Mouse (Mus musculus) CH12F3 (cell line): ENCODE measurements around the gene Umodl1.

Experiments used
- in situ Hi-C: fragments of 300-500 bp; cut with MboI; formaldehyde crosslinking; loops from 2 replicates; pipeline ENCODE4 v1.14.3; 2020; ENCODE audit warnings: low sequenced_read_pairs

The Umodl1 gene

DNA sequence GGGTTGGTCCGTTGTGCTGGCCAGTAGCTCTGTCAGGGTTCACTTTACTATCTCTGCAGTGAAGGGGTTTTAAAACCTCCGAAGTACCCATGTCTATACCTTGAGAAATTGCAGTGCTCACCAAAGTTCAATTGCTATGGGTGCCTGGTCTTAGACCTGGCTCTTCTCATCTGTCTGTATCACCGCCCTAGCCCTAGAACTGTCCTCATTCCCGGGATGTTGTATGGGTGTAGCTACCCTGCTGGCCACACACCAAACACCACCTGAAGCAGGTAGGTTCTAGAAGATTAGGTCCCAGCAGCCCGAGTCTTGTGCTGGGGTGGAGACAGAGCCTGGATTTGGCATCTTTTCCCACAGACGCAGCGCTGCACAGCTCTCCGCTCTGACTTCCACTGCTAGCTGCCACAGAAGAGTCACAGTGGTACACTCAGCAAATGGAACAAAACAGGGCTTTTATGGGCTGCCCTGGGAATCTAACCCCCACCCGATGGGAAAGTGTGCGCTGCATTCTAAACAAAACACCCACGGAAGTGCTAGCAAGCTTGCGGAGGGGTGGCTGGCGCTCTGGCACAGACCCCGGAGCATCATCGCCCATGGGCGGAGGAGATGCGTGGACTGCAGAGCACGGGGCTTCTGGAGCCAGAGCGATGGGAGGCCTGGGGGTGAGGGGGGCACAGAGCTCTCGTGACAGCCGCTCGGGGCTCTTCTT, 81.9 kb downstream of the Umodl1 start:
- in situ Hi-C loops = no loop called here

DNA sequence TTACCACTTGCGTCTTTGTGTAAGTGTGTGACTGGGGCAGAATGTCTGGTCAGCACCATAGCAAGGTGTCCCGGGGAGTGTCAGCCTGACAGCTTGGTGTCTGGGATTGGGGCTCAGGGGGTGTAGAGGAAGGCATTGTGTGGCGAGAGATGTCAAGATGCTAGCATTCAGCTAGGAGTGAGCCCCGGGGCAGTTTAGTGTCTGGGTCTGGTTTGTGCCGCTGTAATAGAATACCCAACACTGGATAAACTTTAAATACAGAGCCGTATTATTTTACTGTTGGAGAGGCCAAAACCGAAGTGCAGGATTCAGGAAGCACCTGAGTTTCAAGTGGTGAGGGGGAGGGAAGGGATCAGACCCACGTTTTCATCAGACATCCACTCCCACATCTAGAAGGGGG, 82.9 kb downstream of the Umodl1 start:
- in situ Hi-C loops = no loop called here

DNA sequence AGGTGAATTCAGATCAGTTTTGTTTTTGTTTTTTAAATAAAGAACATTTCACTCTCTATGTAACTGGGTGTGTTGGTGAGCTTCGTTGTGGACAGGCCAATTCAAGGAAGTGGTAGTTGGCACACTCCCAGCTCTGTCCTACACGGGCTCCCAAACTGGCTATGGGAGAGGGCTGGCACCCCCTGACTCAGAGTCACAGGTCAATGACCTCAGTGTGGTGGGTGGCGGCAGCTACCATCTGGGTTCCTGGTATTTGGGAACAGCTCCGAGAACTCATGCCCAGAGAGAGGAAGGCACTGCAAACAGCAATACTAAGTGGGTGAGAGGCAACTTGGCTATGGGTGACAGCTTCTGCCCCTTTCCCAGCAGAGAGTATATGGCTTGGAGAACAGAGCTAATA, 83.9 kb downstream of the Umodl1 start:
- in situ Hi-C loops = no loop called here

DNA sequence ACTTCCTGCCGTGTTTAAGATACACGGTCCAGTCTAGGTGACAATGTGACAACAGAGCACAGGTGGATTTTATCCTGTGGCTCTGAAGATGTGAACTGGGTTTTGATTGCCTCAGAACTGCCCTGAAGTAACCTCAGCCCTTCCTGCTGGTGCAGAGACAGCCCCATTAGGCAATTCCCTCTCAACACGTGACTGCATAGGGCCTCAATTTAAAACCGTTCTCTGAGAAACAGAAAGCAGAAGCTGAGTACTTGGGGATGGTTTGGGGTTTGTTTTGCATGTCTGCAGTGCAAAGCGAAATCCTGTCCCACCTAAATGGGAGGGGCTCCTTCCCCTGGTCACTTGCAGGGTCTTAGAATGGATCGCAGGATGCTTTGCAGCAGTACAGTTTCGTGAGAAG, 85.2 kb downstream of the Umodl1 start:
- in situ Hi-C loops = no loop called here

DNA sequence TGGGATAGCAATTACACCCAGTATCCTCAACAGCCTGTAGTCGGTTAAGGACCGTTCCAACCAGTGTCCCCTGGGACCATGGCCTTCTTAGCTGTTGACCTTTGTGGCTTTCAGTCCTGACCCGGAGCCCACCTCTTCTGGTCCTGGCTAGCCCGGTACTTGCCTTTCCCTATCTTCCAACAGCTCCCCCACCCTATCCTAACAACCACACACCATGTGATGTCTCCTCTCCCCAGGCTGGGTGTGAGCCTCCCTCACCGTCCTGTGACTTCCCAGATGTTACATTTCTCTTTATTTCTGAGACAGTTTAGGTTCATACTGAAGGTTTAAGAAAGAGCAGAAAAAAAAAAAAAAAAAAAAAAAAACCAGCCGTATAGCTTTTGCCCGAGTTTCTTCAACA, 86.0 kb downstream of the Umodl1 start:
- in situ Hi-C loops = no loop called here

DNA sequence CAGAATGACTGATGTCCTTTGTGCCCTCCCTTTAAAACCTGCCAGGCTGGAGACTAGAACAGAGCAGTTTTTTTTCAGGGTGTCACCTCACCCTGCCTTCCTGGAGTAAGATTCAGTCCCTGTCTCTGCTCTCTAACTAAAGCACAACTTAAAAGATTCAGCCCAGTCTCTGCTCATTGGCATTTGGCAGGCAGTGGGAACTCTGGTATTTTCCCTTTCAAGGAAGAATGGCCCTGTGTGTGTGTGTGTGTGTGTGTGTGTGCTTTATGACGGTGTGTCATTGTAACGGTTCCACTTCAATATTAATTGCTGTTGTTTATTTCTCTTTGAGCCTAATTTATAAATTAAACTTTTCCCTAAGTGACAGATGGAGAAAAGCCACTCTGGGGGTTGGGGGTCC, 88.3 kb downstream of the Umodl1 start:
- in situ Hi-C loops = no loop called here

DNA sequence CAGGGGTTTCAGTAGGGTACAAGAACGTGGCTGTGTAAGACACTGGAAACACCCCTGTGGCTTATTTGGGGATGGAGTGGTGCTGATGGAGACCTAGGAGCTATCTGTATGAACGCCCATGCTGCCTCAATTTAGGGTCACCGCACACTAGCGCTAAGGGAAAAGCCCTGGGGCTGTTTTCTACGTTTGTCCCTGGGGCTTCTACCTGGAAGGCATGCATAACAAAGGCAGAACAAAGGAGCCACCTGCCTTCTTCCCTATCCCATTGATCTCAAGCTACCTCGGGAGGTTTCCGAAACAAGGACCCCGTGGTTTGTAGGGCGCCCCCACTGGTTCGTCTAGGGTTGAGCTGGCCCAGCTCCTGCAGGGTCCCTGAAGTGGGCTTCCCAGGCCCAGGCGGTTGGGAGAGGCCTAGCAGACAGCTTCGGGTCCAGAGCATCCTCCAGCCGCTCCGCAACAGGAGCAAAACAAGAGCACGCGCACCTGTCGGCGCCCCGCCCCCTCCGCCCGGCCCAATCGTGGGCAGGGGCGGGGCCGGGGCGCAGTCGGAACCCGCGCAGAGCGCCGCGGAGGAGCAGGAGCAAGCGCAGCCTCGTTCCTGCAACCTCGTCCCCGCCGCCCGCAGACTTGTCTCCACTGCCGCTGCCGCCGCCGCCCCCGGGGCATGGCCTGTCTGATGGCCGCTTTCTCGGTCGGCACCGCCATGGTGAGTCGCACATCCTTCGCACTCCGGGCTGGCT, 102.9 kb downstream of the Umodl1 start, which contains the start of gene Abcg1:
TSS of gene Abcg1 (plus strand) at position 525 of the 740 bp plus-strand sequence.
- in situ Hi-C loops = no loop called here

DNA sequence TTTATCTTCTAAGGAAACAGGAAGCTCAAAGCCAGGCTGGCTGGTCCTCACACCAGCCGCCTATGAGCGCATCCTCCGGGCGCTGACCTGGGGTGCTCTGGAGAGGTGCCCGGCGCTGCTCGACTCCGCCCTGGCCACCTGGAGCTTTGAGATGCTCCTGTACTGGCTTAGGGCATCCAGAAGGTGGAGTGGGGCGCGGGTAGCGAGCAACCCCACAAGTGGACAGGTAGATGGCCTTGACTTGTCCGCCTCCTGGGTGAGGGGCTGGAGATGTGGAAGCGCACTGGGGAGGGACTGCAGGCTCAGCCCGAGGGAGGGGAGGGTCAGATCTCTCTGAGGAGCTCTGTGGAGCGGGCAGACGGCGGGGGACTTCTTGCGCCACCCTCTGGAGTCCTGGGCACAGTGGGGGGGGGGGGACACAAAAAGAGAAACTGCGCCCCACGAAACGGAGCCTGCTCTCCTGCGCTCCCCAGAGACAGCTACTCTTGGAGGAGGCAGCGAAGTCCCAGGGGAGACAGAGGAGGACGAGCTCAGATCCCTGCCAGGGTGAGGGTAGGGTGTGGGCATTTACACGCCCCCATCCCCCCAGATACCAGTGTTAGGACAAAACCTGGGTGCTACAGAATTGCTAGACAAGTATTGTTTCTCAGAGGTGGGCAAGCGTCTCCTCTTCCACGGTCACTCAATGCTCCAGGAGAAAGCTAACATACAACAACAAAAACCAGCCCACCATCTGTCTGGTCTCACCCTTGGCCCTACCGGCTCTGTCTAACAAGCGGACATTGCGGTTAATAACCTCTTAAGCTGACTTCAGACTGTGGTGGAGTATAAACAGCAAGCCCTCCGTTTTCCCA, 103.7 kb downstream of the Umodl1 start:
- in situ Hi-C loops = no loop called here

DNA sequence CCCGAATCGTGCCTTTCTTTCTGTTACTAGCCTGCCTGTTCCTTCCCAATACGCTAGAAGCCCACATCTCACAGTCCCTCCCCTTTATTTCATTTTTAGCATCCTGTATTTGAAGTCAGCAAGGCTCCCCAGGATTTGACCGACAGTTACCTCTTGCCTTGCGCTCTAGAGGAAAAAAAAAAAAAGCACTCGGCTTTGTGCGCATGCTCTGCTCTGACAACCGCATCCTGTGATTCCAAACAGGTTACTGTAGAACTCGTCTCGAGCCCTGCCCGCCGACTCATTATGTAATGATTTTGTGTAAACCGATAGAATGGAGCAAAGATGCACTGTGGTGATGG, 104.3 kb downstream of the Umodl1 start:
- in situ Hi-C loops = no loop called here

DNA sequence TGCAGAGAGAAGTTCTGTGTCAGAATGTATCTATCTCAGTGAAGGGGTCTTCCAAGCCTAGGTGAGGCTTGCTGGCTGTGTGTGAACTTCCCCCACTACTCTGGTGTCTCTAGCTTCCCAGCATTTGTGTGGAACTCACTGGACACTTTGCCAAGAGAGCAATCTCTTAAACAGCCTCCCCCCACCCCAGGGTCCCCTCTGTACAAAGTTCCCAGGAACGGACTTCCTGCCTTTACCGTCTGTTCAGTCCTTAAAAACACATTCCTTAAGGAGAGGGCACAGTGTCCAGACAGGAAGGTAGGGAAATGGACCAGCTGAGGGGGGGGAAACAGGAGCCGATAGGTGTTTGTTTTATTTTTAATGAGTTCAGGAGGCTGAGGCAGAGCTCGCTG, 105.8 kb downstream of the Umodl1 start:
- in situ Hi-C loops = no loop called here
